Mouse (Mus musculus) WW6 (cell line): ENCODE results near the gene Sec13.
"Not testable (repeated sequence)": the region's sequence is repeated elsewhere in the genome, so short reads cannot be mapped to it uniquely, and the experiment has no call there.

Experiments used
- DNase-seq: peaks from one replicate; pipeline ENCODE4 v3.0.0-alpha.2; 2013; ENCODE audit warnings: low read depth, low spot score

Gene Sec13

DNA sequence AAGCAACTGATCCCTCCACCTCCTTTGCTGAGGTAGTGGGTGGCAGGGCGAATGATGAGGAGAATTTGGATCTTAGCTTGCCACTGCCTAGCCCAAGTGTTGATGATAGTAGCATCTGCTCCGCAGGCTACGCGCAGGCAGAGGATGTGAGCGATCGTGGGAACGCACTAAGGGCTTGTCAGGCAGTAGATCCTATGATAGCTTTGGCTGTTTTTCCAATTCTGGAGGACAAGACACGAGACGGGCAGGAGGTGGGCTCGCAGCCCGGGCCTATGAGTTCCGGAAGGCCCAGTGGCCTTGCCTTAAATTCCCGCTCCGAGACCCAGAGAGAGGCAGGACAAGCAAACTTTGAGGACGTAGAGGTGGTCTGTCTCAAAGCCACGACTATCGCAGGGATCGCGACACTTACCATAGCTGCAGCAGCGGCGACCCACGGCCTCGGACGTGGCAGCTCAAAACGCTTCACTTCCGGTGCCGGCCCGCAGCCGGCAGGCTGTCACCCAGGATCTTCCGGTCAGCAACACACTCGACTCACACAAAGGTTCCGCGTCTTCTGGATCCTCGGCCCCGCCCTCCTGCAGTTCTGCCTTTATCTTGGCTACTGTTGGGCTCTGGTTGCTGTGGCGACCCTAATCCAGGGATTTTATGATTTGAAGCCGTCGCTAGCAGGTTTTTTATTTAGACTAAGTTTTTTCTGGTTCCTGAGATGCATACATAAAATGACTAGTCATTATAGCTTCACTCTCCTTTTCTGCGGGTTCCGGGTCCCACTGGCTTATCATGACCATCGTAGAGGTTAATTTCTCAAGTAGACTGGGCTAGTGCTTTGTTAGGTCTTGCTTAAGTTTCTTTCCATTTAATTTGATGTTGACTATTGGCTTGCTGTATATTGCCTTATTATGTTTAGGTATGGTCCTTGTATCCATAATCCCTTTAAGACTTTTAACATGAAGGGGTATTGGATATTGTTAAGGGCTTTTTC lies at the start of gene Sec13:
Sec13 (minus strand) TSS at position 508 of the 982 bp plus-strand sequence.
- peak; percentile 83 for DNase-seq

DNA sequence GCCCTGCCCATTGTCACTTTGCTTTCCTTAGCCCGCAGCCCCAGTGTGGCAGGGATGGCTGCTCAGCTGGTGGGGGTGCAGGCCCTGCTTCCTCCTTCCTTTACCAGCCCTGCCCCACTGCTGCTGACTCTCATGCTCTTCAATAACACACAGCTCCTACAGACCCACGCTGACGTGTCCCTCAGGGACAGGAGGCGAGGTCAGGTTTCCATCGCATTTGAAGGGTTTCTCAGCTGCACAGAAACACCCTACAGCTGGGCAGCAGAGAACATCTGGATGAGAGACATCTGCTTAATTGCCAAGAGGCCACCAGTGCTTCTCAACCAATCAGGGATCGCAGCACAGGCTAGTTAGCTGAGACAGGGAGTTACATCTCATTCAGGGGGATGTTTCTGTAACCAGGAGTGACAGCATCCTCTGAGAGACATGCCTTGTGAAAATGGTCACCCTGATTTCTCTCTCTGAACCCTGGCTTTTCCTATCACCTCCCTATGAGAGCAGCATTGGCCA lies 47.0 kb upstream of the Sec13 start:
- no peak for DNase-seq

DNA sequence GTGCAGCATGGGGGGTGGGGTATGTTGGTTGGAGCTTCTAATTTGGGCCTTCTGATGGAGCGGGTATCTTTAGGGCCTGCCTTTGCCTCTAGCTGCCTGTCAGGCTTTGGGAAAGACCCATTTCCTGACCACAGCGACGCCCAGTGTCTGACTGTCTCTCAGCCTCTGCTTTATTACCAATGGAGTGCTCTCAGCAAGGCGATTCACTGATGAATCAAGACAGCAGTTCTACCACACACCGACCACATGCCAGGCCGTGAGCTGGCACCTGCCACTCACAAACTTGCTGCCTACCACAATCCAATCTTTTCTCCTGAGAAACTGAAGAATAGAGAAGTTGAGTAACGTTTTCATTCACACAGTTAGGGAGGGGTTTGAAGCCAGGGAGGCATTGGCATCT lies 45.1 kb upstream of the Sec13 start:
- no peak for DNase-seq

DNA sequence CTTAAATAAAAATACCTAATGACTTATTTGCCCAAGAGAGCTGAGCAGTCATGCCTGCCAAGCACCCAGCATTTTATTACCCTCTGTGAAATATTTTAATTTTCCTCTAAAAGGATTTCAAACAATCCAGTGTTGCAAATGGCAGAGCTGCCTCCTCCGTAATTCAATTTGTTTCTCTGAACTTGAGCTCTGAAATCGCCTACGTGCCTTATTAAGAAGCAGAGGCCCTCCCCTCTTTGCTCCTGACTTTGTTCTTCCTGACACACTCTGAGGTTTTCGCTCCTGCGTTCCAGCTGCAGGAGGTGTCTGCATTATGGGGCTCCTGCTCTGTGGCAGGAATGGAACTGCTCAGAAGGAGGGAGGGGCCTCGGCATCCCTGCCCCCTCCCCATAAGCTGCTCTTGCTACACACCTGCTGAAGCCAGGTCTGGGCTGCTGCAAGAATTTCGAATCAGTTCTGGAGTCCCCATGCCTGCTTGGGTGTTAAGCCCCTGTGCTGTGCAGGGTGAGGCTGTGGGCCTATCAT lies 37.7 kb upstream of the Sec13 start:
- no peak for DNase-seq

DNA sequence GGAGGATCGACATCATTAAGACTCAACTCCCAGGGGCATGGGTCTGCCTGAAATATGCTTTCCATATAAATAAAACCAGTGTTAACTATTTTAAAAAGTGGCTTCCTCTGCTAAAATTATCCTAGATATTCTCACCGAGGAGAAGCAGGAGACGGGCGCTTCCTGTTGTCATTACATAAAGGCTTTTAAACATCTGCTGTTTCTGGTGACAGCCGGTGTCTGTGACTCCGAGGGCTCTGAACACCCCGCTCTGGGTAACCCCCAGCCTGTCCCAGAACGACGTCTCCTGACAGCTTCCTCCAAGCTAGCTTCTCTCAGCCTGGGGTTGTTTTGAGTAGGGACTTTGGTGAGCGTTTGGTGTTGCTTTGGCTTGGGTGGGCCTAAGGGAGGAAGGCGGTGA lies 28.3 kb upstream of the Sec13 start:
- DNase-seq: no peak

DNA sequence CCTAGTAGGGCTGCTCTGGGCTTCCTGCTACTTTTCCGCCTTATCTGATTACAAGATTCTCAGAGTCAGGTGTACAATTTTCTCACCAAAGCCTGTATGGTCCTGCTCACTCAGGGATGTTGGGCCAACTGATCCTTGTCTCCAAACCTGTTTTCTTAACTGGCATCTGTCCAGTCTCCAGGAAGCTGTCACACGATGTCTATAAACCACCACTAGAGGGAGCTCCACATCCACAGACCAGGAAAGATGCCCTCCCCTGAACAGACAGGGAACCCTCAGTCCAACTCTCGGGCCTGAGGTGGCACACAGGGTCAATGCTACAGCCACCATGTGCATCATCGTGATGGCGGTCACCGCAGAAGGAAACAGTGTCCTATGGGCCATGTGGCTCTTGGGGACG lies 21.1 kb upstream of the Sec13 start:
- DNase-seq: peak; percentile 67

DNA sequence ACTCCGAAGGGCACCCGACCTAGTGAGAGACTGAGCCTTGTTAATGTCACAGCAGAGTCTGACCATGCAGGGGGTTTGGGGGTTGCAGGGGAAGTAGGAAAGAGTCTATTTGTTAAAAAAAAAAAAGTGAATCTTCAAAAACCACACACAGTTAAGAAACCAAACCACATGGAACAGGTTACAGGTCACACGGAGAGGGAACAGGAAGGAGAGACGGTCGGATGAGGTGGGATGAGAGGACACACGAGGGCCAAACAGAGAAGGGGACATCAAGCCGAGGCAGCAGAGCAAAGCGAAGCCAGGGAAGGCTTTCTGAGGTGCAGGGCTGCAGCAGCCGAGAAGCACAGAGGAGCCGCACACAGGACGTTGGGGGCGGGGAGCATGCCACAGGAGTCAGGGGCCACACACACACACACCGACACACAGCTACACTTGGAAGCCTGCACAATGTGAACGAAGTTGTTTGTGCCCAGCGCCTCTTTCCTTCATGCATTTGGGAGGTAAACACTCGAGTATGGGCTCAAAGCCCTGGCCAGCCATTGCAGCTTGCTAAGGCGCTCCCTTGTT lies 8.7 kb upstream of the Sec13 start:
- no peak for DNase-seq

DNA sequence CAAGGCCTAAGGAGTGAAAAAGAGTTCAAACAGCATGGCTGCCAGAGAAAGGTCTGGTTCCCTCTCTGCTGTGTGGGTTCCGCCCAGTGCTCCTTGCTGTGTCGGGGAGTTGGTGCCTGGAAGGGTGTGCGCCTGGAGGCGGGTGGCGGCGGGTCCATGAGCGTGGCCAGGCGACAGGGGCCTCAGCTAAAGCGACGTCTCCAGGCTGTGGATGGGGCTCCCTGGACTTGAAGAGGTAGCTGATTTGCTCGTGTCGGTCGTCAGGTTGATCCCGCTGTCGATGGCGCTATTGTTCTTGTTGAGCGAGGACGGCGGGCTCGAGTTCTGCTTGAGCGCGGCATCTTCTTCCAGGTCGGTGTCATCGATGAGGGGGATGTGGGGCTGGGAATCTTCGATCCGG lies 7.8 kb upstream of the Sec13 start:
- peak; percentile 46 for DNase-seq

DNA sequence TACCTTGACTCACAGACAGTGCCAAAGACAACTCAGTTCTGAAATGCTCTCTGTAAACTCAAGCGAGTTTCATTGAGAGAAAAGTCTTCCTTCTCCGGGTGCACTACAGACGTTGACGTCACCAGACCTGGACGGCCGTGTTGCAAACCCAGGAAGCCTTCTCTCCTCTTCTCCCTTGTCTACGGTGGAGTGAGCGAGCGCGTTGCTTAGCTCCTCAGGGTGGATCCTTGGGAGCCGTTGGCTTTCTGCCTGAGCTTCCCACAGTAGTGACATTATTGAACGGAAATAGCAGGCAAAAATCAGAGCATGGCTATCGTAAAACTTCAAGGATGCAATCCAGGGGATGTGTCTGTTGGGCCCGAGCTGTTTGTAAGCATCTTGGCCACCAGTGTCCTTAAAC lies 6.7 kb upstream of the Sec13 start:
- no peak for DNase-seq

DNA sequence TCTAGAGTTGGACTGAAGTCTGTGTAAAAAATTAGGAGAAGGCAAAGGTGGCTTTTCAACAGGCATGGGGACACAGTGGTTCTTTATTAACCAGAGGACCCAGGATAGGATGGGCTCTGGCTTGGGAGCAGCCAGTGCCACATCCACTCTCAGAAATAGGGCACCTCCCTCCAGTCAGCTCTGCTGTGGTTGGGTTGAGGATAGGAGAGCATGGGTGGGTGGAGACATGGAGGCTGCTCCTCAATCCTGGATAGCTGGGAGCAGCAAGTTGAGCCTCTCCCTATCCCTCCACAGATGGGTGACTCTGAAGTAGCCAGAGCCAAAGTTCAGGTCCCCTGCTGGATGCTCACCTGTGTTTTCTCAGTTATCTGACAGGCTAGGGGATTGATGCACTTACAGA lies 4.6 kb upstream of the Sec13 start:
- no peak for DNase-seq

DNA sequence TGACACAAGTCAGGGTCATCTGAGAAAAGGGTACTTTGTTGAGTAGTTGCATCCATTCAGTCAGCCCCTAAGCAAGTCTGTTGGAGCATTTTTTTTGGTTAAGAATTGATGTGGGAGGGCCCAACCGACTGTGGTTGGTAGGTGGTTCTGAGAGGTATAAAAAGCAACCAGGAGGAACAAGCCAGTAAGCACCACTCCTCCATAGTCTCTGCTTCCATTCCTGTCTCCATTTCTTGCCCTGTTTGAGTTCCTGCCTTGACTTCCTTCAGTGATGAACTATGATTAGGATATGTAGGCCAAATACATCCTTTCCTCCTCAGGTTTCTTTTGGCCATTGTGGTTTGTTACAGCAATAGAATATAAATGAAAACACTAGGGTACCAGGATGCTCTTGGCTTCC lies 2.6 kb upstream of the Sec13 start:
- DNase-seq: no peak

DNA sequence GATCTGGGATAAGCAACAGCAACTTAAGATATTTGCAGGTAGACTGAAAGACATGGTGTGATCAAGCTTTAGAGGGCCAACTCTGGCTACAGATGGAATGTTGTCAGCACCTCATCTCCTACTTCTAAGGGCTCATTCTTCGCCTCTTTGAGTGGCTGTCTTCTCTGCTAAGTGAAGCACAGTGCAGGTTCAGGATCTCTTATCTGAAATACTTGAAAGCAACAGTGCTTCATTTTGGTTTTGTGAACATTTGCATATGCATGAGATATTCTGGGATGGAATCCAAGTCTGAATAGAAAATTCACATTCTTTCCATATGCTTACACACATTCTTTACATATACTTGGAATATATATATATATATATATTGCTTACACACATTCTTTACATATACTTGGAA lies 1.8 kb upstream of the Sec13 start:
- no peak for DNase-seq

DNA sequence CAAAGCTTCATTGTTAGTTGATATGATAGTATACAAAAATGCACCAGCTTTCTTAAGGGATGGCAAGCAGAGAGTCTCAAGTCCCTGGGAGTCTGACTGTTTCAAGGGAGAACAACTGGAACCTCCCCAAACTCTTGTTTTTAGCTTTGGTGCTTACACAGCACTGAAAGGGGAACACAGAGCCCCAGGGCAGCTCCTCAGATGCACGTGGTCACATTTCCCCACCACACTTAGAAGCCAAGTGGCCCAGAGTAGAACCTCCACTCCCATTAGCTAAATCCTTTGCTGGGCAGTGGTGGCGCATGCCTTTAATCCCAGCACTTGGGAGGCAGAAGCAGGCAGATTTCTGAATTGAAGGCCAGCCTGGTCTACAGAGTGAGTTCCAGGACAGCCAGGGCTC lies 882 bp upstream of the Sec13 start:
- no peak for DNase-seq

DNA sequence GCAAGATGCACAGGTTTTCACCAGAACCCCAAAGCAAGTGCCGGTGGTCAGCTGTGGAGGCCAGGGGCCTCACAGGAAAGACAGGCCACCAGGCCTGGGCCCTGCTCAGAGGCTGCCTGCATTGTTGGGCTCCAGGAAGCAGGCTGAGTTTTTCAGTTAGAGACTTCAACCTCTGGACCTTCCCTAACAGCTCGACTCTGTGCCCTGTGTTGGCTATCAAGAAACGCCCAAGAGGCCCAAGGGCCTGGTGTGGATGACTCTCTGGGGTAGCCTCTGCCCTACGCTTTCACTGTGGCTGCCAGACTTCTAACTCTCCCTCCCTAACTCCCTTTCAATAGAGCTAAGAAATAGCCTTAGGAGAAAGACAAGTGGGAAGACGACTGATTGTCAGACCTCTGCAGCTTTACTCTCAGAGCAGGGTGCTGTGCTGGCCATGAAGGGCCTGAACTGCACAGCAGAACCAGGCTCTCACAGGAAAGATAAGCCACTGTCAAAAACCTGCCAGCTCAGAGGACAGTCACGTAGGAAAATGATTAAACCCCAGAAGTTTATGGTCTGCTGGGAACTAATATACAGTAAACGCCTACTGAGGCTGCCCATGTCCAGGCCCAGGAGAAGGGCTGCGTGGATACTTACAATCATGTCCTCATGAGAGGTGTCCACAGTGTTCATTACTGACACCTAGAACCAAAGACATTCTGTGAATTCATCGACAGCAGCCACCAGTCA lies 3.1 kb downstream of the Sec13 start:
- DNase-seq: no peak

DNA sequence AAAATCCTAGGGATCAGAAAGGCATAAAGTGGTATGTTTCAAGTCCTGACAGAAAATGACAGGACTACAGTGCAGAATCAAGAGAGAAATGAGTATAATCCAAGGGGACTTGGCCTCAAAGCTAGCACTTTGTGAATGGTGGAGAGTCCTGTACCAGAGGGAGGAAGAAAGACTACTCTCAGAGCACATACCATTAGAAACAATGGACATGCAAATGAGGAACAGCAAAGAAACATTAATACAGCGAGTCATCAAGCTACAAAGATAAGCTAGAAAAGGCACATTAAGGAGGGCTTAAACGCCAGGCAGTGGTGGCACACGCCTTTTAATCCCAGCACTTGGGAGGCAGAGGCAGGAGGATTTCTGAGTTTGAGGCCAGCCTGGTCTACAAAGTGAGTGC lies 9.2 kb downstream of the Sec13 start:
- DNase-seq: no peak

DNA sequence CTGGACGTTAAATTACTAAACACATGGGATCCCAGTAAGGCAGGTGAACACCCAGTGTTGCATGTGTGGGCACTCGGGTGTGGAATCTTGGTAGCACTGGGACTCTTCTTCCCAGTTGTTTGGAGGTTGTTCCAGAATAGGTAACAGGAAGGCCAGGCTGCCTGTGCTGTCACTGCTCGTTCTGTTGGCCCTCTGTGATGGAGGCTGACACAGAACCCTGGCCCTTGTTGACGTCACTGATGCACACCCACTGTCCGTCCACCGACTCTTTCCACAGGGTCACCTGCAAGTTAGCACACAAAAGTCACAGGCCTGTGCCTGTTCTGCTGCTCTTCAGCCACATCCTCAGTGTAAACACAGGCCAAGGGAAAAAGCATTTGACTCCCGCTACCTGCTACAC lies 12.4 kb downstream of the Sec13 start:
- no peak for DNase-seq

DNA sequence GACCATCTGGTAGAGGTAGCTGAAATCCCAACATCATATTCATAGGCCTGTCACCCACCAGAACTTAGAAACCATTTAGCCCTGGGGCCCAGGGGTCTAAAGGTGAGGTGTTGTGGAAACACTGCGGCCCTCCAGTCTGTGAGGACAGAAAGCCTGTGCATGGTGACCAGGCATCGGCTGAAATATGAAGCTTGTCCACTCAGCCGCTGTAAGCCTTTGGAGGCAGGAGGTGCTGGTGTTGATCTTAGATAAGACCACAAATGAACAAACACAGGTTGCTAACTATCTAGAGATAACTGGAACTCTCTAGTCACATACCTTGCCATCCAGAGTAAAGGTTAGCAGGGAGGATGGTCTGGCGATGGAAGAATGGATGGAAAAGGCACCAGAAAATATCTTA lies 19.5 kb downstream of the Sec13 start:
- DNase-seq: no peak

DNA sequence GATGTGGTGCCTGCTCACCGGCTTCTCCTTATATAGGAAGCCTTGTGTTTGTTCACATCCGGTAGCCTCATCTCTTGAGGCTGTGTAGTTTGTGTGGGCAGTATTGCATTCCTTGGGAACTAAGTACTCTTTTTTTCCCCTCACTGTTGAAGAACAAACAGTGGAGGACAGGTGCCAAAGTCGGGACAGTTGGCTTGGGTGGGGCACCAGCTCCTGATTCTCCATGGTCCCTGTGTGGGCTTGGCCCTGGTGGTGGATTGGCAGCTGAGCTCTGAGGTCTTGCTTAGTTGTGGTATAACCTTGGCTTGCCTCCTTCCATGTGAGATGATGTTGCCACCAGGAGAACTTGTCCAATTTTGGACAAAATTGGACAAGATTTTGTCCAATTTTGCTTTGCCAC lies 20.7 kb downstream of the Sec13 start, which contains the start of gene Ghrl:
Ghrl (minus strand) TSS at position 3 of the 400 bp plus-strand sequence.
- no peak for DNase-seq

DNA sequence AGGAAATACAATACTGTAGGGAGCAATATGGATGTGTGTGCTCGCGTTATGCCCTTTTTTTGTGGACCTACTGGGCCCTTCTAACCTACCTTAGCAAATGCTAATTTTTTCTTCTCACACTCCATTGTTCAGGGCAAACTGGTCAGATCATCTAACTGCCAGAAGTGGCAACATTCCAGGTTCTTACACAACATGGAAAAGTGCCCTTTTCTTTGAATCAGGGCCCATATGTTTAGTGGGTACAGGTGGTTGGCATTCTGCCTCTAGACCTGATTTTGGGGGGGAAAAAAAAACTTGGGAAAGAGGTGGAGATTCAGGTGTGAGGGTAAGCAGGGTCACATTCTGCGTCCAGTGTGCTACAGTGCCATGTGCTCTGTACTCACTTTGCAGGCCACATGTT lies 23.0 kb downstream of the Sec13 start:
- DNase-seq: no peak

DNA sequence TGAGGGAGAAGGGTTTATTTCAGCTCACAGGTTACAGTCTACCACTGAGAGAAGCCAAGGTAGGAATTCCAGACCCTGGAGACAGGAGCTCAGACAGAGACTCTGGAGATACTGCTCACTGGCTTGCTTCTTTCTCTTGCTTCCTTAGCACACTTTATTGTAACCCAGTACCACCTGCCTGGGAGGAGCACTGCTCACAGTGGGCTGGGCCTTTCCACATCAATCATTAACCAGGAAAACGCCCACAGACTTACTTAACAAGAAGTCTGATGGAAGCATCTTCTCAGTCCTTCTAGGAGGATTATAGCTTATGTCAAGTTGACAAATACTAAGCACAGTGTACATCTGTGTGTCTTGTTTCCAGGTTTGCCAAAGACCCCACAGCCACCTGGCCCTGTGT lies 25.7 kb downstream of the Sec13 start:
- no peak for DNase-seq

DNA sequence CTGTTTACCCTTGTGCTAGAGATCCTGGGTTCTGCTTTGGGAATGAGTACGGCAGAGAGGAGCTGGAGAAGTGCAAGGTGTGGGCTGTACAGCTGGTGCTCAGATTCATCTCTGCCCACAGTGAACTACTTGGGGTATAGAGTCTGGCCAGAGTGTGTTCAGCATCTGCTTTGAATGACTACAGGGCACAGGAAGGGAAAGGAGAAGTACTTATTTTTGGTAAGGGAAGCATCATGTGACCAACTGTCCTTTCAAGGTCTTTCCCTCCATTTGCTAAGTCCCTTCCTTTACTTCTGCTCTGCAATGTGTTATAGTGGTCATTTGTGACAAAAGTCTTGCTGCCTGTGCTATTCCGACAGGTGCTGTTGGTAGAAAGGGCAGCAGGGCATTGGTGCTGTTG lies 26.3 kb downstream of the Sec13 start:
- no peak for DNase-seq

DNA sequence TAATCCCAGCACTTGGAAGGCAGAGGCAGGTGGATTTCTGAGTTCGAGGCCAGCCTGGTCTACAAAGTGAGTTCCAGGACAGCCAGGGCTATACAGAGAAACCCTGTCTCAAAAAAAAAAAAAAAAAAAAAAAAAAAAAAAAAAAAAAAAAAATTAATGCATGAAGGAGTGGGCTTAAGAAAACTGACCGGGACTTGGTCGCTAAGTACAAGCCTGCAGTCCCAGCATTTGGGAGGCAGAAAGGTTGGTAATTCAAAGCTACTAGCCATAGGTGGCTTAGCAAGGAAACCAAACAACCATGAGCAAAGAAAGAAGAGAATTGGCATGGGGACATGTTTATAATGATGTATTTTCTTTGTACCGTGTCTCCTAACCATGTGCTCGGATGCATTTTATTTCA lies 27.2 kb downstream of the Sec13 start:
- DNase-seq: not testable (repeated sequence)
